Mouse (Mus musculus): ENCODE measurements around the gene Cap2.

Gene Cap2

GRCm38 (mm10) chr13:46565913-46566312, 64.3 kb downstream of the Cap2 start:
- no peak for DNase-seq (ENCODE audit: low spot score)

GRCm38 (mm10) chr13:46569469-46569868, 67.8 kb downstream of the Cap2 start:
- DNase-seq (ENCODE audit: low spot score): no peak

- peak; percentile 62 for DNase-seq (ENCODE audit: low spot score)
These were observed 69.5 kb downstream of the Cap2 start for GRCm38 (mm10) chr13:46571141-46571592.

GRCm38 (mm10) chr13:46571961-46572647, 70.5 kb downstream of the Cap2 start:
- peak; percentile 35 for DNase-seq (ENCODE audit: low spot score)

GRCm38 (mm10) chr13:46572648-46573163, 71.1 kb downstream of the Cap2 start:
- DNase-seq (ENCODE audit: low spot score): peak; percentile 20

GRCm38 (mm10) chr13:46574201-46574600, 72.6 kb downstream of the Cap2 start:
- DNase-seq (ENCODE audit: low spot score): peak; percentile 51

GRCm38 (mm10) chr13:46574707-46575106, 73.1 kb downstream of the Cap2 start:
- DNase-seq (ENCODE audit: low spot score): peak; percentile 30

- DNase-seq (ENCODE audit: low spot score): no peak
These were observed 83.2 kb downstream of the Cap2 start for GRCm38 (mm10) chr13:46584860-46585259.

- DNase-seq (ENCODE audit: low spot score): no peak
These were observed 86.2 kb downstream of the Cap2 start for GRCm38 (mm10) chr13:46587717-46588289.

GRCm38 (mm10) chr13:46588606-46589005, 87.0 kb downstream of the Cap2 start:
- DNase-seq (ENCODE audit: low spot score): no peak

GRCm38 (mm10) chr13:46590885-46591284, 89.2 kb downstream of the Cap2 start:
- DNase-seq (ENCODE audit: low spot score): no peak

- no peak for DNase-seq (ENCODE audit: low spot score)
These were observed 99.0 kb downstream of the Cap2 start for GRCm38 (mm10) chr13:46600694-46601093.

GRCm38 (mm10) chr13:46601386-46601785, 99.7 kb downstream of the Cap2 start:
- no peak for DNase-seq (ENCODE audit: low spot score)

GRCm38 (mm10) chr13:46602674-46603073, 101.0 kb downstream of the Cap2 start:
- DNase-seq (ENCODE audit: low spot score): no peak

- no peak for DNase-seq (ENCODE audit: low spot score)
These were observed 109.4 kb downstream of the Cap2 start for GRCm38 (mm10) chr13:46611033-46611432.

- no peak for DNase-seq (ENCODE audit: low spot score)
These were observed 112.1 kb downstream of the Cap2 start for GRCm38 (mm10) chr13:46613694-46614272.

GRCm38 (mm10) chr13:46616673-46617362, 115.2 kb downstream of the Cap2 start:
- no peak for DNase-seq (ENCODE audit: low spot score)

GRCm38 (mm10) chr13:46619633-46620032, 118.0 kb downstream of the Cap2 start:
- no peak for DNase-seq (ENCODE audit: low spot score)

- DNase-seq (ENCODE audit: low spot score): no peak
These were observed 119.5 kb downstream of the Cap2 start for GRCm38 (mm10) chr13:46620964-46621757.

GRCm38 (mm10) chr13:46626608-46627007, 125.0 kb downstream of the Cap2 start:
- no peak for DNase-seq (ENCODE audit: low spot score)

- DNase-seq (ENCODE audit: low spot score): no peak
These were observed 126.2 kb downstream of the Cap2 start for GRCm38 (mm10) chr13:46627841-46628240.

- no peak for DNase-seq (ENCODE audit: low spot score)
These were observed 127.7 kb downstream of the Cap2 start for GRCm38 (mm10) chr13:46629391-46629790.

Measured in retina, embryonic 14.5 days (tissue).